Mouse (Mus musculus) forebrain, embryonic 12.5 days (tissue): ENCODE measurements around the gene Fgf3. TPM values are rescaled to one million over a fixed set of nuclear protein-coding genes. Genes with fewer than 3 reads are reported as not detected.

ENCODE experiments used
- ATAC-seq: fragments of 200-750 bp; cut with Nextera tagmentation; 2 replicates; pipeline ENCODE4 v1.8.0; 2017; ENCODE audit warnings: moderate TSS enrichment; ENCODE audit not compliant: low FRiP score
- H3K27ac ChIP-seq: fragments of 300-500 bp; sonication (generic); 2 replicates; pipeline ENCODE4 v1.5.1; 2016; ENCODE audit warnings: mild to moderate bottlenecking
- H3K27me3 ChIP-seq: fragments of 300-500 bp; sonication (generic); 2 replicates; pipeline ENCODE4 v1.6.1; 2016; ENCODE audit warnings: mild to moderate bottlenecking
- H3K36me3 ChIP-seq: fragments of 300-500 bp; sonication (generic); replicated peaks from 2 replicates; pipeline ENCODE4 v1.6.1; 2016; ENCODE audit warnings: mild to moderate bottlenecking
- H3K4me1 ChIP-seq: fragments of 300-500 bp; sonication (generic); 2 replicates; pipeline ENCODE4 v1.6.1; 2016
- H3K4me2 ChIP-seq: fragments of 300-500 bp; sonication (generic); 2 replicates; pipeline ENCODE4 v1.6.1; 2016; ENCODE audit warnings: mild to moderate bottlenecking, moderate library complexity
- H3K4me3 ChIP-seq: fragments of 300-500 bp; sonication (generic); replicated peaks from 2 replicates; pipeline ENCODE4 v1.5.1; 2016; ENCODE audit warnings: mild to moderate bottlenecking
- H3K9ac ChIP-seq: fragments of 300-500 bp; sonication (generic); 2 replicates; pipeline ENCODE4 v1.6.1; 2016; ENCODE audit warnings: mild to moderate bottlenecking
- H3K9me3 ChIP-seq: fragments of 300-500 bp; sonication (generic); 2 replicates; pipeline ENCODE4 v1.6.1; 2016
- WGBS: fragments of 180-500 bp; shearing (Covaris S2); methylation state at CpG from one replicate; pipeline ENCODE4 v1.1.7; 2016; 5-methylcytosine and 5-hydroxymethylcytosine counted together
- polyA plus RNA-seq: library from polyadenylated mRNA; unstranded; fragments of >200 nt; fragmentation: Nextera tagmentation; extraction: Ambion mirVana; gene quantifications from 2 replicates; pipeline ENCODE4 v1.2.1, GENCODE M21; 2016

Gene Fgf3
- 1.2 and 4.4 TPM in 2 replicates for polyA plus RNA-seq

- H3K36me3 ChIP-seq = no peaks in the 10 kb centered on the region
- H3K27me3 ChIP-seq = peaks cover 96% of the 10 kb centered on the region
- ATAC-seq = peak; percentile 46; the same call in 1 of the 2 replicates
- H3K4me3 ChIP-seq = peak within 1 kb of the TSS; percentile 43
- peak within 1 kb of the TSS; percentile 60 for H3K4me2 ChIP-seq
- no peaks in the 10 kb centered on the region for H3K9me3 ChIP-seq
- peaks cover 21% of the 10 kb centered on the region for H3K4me1 ChIP-seq
- 2% methylated on average over 22 of the region's 43 CpGs for WGBS
- 0 out of 2 replicates have a peak within 1 kb of the TSS, but pooled peaks have one; percentile 36 for H3K27ac ChIP-seq
- peak within 1 kb of the TSS; percentile 33 for H3K9ac ChIP-seq
Measured at GRCm38 (mm10) chr7:144837891-144838488, at the start of gene Fgf3. Gene Fgf3 (plus strand): TSS chr7:144838083.

- Histone ChIP-seq H3K9ac (no peak overlapping the region), H3K4me3 (no peak overlapping the region), H3K4me1 (no peaks in the 10 kb centered on the region), H3K9me3 (no peaks in the 10 kb centered on the region), H3K36me3 (no peaks in the 10 kb centered on the region), H3K27ac (no peak overlapping the region), H3K27me3 (peaks cover 22% of the 10 kb centered on the region; the same call in 1 of the 2 replicates), H3K4me2 (no peak overlapping the region)
- no peak for ATAC-seq
- 72% methylated on average over 4 of the region's 4 CpGs for WGBS
Measured at GRCm38 (mm10) chr7:144788631-144789030, 49.3 kb upstream of the Fgf3 start.

DNA sequence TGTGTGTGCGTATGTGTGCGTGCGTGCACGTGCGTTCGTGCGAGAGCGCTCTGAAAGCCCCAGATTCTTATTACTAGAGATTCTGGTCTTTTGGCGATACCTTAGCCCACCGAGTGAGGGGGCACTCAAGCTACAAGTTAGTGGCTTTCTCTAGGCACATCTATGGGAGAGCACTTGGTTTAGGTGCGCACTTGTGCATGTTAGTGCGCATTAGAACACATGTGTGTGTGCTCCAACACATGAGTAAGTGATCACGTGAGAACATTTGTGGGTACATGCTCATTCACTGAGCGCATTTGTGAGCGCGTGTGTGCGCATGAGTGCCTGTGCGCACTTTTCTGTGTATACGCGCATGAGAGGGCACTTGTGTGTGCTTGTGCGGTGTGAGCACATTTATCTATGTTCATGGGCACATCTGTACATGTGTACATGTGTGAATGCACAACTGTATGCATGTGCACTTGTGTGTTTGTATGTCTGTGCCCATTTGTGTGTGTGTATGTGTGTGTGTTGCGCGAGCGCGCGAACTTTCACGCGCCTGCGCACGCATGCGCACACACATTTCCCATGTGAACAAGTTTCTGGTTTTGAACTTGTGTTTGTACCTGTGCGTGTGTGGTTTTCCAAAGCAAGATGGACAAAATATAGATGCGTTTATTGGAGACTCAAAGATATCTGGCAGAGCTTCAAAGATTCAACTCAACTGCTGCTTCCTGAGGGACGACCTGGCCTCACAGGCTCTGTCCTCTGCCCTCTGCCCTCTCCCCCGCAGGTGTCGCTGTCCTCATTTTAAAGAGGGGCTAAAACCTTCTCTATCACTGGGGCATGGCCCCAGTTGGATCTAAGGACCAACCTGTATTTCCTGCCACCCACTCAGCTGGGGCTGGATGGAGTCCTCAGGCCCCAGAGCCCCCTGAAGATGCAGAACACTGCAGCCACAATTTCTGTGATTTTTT lies 48.0 kb upstream of the Fgf3 start:
- Histone ChIP-seq H3K4me2 (peak overlapping the region; percentile 50), H3K4me1 (no peaks in the 10 kb centered on the region), H3K27me3 (peaks cover 26% of the 10 kb centered on the region; the same call in 1 of the 2 replicates), H3K4me3 (peak overlapping the region; percentile 31), H3K9ac (no peak overlapping the region; the same call in 1 of the 2 replicates), H3K9me3 (no peaks in the 10 kb centered on the region), H3K27ac (no peak overlapping the region), H3K36me3 (no peaks in the 10 kb centered on the region)
- ATAC-seq = 0 out of 2 replicates have a peak, but pooled peaks have one; percentile 17
- 44% methylated on average over 36 of the region's 36 CpGs for WGBS

GRCm38 (mm10) chr7:144791426-144791825 lies 46.5 kb upstream of the Fgf3 start:
- no peak for ATAC-seq
- Histone ChIP-seq H3K27me3 (peaks cover 23% of the 10 kb centered on the region; the same call in 1 of the 2 replicates), H3K4me2 (no peak overlapping the region), H3K4me3 (no peak overlapping the region), H3K27ac (no peak overlapping the region), H3K9me3 (no peaks in the 10 kb centered on the region), H3K4me1 (no peaks in the 10 kb centered on the region), H3K36me3 (no peaks in the 10 kb centered on the region), H3K9ac (no peak overlapping the region)
- 91% methylated on average over 7 of the region's 7 CpGs for WGBS

DNA sequence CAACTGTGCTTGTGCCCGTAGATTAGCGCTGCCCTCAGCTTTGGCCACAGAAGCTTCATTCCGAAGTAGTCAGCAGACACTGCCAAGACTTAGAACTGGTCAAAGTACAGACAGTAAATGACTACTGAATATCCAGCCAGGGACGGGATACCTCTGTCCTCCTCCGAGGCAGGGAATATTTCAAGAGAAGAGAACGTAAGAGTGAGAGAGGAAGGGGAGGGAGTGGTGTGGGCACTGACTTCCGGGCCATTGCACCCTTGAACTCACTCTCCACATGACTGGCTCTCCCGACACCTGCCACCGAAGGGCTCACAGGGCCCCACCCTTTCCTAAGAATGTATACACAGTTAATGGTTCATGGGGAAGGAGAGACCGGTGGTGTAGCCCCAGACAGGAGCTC lies 44.6 kb upstream of the Fgf3 start:
- Histone ChIP-seq H3K27me3 (peaks cover 34% of the 10 kb centered on the region; the same call in 1 of the 2 replicates), H3K4me2 (no peak overlapping the region), H3K27ac (no peak overlapping the region), H3K4me3 (no peak overlapping the region), H3K9me3 (no peaks in the 10 kb centered on the region), H3K9ac (no peak overlapping the region), H3K4me1 (peaks cover 7% of the 10 kb centered on the region), H3K36me3 (no peaks in the 10 kb centered on the region)
- no peak for ATAC-seq
- 89% methylated on average over 10 of the region's 10 CpGs for WGBS

- Histone ChIP-seq H3K36me3 (no peaks in the 10 kb centered on the region), H3K4me3 (no peak overlapping the region), H3K4me1 (peaks cover 7% of the 10 kb centered on the region), H3K9ac (no peak overlapping the region), H3K27ac (no peak overlapping the region), H3K9me3 (no peaks in the 10 kb centered on the region), H3K27me3 (peaks cover 33% of the 10 kb centered on the region), H3K4me2 (no peak overlapping the region)
- 86% methylated on average over 9 of the region's 9 CpGs for WGBS
- ATAC-seq = no peak
Measured at GRCm38 (mm10) chr7:144795976-144796474, 41.9 kb upstream of the Fgf3 start.

GRCm38 (mm10) chr7:144796986-144797735 lies 40.7 kb upstream of the Fgf3 start:
- H3K4me3 ChIP-seq = no peak overlapping the region
- peaks cover 7% of the 10 kb centered on the region for H3K4me1 ChIP-seq
- ATAC-seq = no peak
- H3K9me3 ChIP-seq = no peaks in the 10 kb centered on the region
- H3K4me2 ChIP-seq = no peak overlapping the region
- peaks cover 41% of the 10 kb centered on the region for H3K27me3 ChIP-seq
- H3K9ac ChIP-seq = no peak overlapping the region
- 55% methylated on average over 17 of the region's 17 CpGs for WGBS
- 0 out of 2 replicates have a peak overlapping the region, but pooled peaks have one; percentile 14 for H3K27ac ChIP-seq
- H3K36me3 ChIP-seq = no peaks in the 10 kb centered on the region

- ATAC-seq = 0 out of 2 replicates have a peak, but pooled peaks have one; percentile 36
- Histone ChIP-seq H3K27ac (no peak overlapping the region), H3K27me3 (peaks cover 47% of the 10 kb centered on the region), H3K4me2 (no peak overlapping the region), H3K36me3 (no peaks in the 10 kb centered on the region), H3K4me3 (no peak overlapping the region), H3K9me3 (no peaks in the 10 kb centered on the region), H3K9ac (no peak overlapping the region), H3K4me1 (peaks cover 7% of the 10 kb centered on the region)
- WGBS = 42% methylated on average over 1 of the region's 1 CpGs
Measured at GRCm38 (mm10) chr7:144798471-144798870, 39.4 kb upstream of the Fgf3 start.

DNA sequence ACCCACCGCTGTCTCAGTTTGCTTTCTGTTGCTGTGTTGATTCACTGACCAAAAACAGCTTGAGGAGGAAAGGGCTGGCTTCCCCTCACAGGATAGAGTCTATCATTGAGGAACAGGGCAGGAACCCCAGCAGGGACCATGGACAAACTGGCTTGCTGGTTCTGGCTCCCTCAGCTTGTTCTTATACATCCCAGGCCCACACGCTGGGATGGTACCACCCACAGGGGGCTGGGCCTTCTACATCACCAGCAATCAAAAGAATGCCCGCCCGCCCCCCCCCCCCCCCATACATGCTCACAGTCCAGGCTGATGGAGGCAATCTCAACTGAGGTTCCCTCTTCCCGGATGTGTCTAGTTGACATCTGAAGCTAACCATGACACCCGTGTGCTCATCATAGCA lies 30.8 kb upstream of the Fgf3 start:
- ATAC-seq = no peak
- Histone ChIP-seq H3K9ac (no peak overlapping the region), H3K4me3 (no peak overlapping the region), H3K4me2 (no peak overlapping the region), H3K9me3 (no peaks in the 10 kb centered on the region), H3K36me3 (no peaks in the 10 kb centered on the region), H3K4me1 (no peaks in the 10 kb centered on the region), H3K27me3 (peaks cover 9% of the 10 kb centered on the region; the same call in 1 of the 2 replicates), H3K27ac (no peak overlapping the region)
- 61% methylated on average over 6 of the region's 6 CpGs for WGBS

GRCm38 (mm10) chr7:144807976-144808577 lies 29.8 kb upstream of the Fgf3 start:
- Histone ChIP-seq H3K36me3 (no peaks in the 10 kb centered on the region), H3K9me3 (no peaks in the 10 kb centered on the region), H3K9ac (no peak overlapping the region), H3K27me3 (0 out of 2 replicates have a peak, but pooled peaks cover 3% of the 10 kb centered on the region), H3K4me3 (no peak overlapping the region), H3K4me1 (no peaks in the 10 kb centered on the region), H3K27ac (no peak overlapping the region), H3K4me2 (no peak overlapping the region)
- 77% methylated on average over 4 of the region's 4 CpGs for WGBS
- no peak for ATAC-seq

DNA sequence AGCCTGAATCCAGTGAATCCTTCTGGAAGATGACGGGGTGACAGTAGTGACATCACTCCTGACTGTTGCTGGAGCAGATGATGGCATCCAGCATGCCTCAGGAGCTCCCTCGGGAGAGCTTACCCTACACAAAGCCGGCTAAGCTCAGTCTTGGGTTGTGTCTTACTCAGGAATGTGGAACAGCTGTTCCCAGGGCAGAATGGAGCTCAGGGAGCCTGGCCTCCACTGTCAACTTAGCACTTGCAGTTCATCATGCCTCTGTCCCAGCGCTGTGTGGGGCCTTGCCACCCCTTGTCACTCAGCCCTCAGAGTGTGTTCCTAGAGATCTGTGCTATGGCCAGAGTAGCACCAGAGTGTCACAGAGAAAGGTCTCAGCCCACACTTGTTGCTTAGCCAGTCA lies 26.4 kb upstream of the Fgf3 start:
- Histone ChIP-seq H3K9me3 (no peaks in the 10 kb centered on the region), H3K27me3 (0 out of 2 replicates have a peak, but pooled peaks cover 3% of the 10 kb centered on the region), H3K27ac (no peak overlapping the region), H3K4me3 (no peak overlapping the region), H3K9ac (no peak overlapping the region), H3K36me3 (no peaks in the 10 kb centered on the region), H3K4me2 (no peak overlapping the region), H3K4me1 (no peaks in the 10 kb centered on the region)
- WGBS = 49% methylated on average over 4 of the region's 4 CpGs
- ATAC-seq = no peak
